Mouse (Mus musculus) MEL (cell line): ENCODE measurements around the gene Cenpl. TPM values are rescaled to one million over a fixed set of nuclear protein-coding genes. Genes with fewer than 3 reads are reported as not detected.
"Not testable (repeated sequence)": the region's sequence is repeated elsewhere in the genome, so short reads cannot be mapped to it uniquely, and the experiment has no call there.

Experiments used
- DNase-seq: peaks from one replicate; pipeline ENCODE4 v3.0.0; 2011; ENCODE audit warnings: low read depth, low spot score
- H3K27ac ChIP-seq: 2 replicates; pipeline ENCODE4 v1.5.1; 2012; ENCODE audit warnings: low read depth, mild to moderate bottlenecking, control low read depth, low read length, moderate library complexity; ENCODE audit not compliant: control insufficient read depth
- H3K27me3 ChIP-seq, 2 experiments: fragments of 150-350 bp in 1 of 2; sonication (generic) in 1 of 2; 2 replicates each; pipeline ENCODE4 v1.6.1; 2012; ENCODE audit warnings: low read length in 2 of 2, mild to moderate bottlenecking in 2 of 2, improper control_type of control experiment in 1 of 2, moderate library complexity in 1 of 2; ENCODE audit not compliant: insufficient read depth in 2 of 2, control insufficient read depth in 1 of 2
- H3K36me3 ChIP-seq, 2 experiments: 2 replicates each; pipeline ENCODE4 v1.6.1; 2012 to 2014; ENCODE audit warnings: low read length in 2 of 2, improper control_type of control experiment in 1 of 2, inconsistent platforms in 1 of 2, mild to moderate bottlenecking in 1 of 2; ENCODE audit not compliant: insufficient read depth in 2 of 2, control insufficient read depth in 1 of 2
- H3K4me1 ChIP-seq, 2 experiments: fragments of 150-350 bp in 1 of 2; sonication (generic) in 1 of 2; 2 replicates each; pipeline ENCODE4 v1.6.1; 2012; ENCODE audit warnings: low read length in 2 of 2, improper control_type of control experiment in 1 of 2, mild to moderate bottlenecking in 1 of 2; ENCODE audit not compliant: insufficient read depth in 2 of 2, control insufficient read depth in 1 of 2
- H3K4me3 ChIP-seq, 2 experiments: fragments of 150-350 bp in 1 of 2; sonication (generic) in 1 of 2; 2 replicates each; pipeline ENCODE4 v1.5.1; 2012; ENCODE audit warnings: low read depth in 2 of 2, low read length in 2 of 2, mild to moderate bottlenecking in 2 of 2, moderate library complexity in 2 of 2, control low read depth in 1 of 2, improper control_type of control experiment in 1 of 2; ENCODE audit not compliant: control insufficient read depth in 1 of 2, insufficient read depth in 1 of 2
- H3K79me2 ChIP-seq: 2 replicates; pipeline ENCODE4 v1.6.1; 2012; ENCODE audit warnings: mild to moderate bottlenecking, low read length, moderate library complexity; ENCODE audit not compliant: control insufficient read depth, poor library complexity, insufficient read depth
- H3K9ac ChIP-seq: 2 replicates; pipeline ENCODE4 v1.6.1; 2012; ENCODE audit warnings: low read depth, mild to moderate bottlenecking, control low read depth, low read length, moderate library complexity; ENCODE audit not compliant: control insufficient read depth, poor library complexity, severe bottlenecking
- H3K9me3 ChIP-seq: fragments of 150-350 bp; sonication (generic); replicated peaks from 2 replicates; pipeline ENCODE4 v1.6.1; 2012; ENCODE audit warnings: mild to moderate bottlenecking, low read length, improper control_type of control experiment, moderate library complexity; ENCODE audit not compliant: insufficient read depth
- CTCF ChIP-seq, 3 experiments: IDR thresholded peaks in 2 of 3; conservative IDR thresholded peaks in 1 of 3; 2 replicates each; pipeline ENCODE4 v1.5.1; 2011 to 2012; ENCODE audit warnings: low read length in 3 of 3, low read depth in 2 of 3, mild to moderate bottlenecking in 2 of 3, improper control_type of control experiment in 1 of 3, inconsistent platforms in 1 of 3, mixed read lengths in 1 of 3, moderate library complexity in 1 of 3; ENCODE audit not compliant: control insufficient read depth in 1 of 3, insufficient read depth in 1 of 3, poor library complexity in 1 of 3, severe bottlenecking in 1 of 3
- EP300 ChIP-seq, 2 experiments: IDR thresholded peaks; 2 replicates each; pipeline ENCODE4 v1.6.1; 2011; ENCODE audit warnings: improper control_type of control experiment in 2 of 2, low read length in 2 of 2, low read depth in 1 of 2, mild to moderate bottlenecking in 1 of 2
- ETS1 ChIP-seq: IDR thresholded peaks from 2 replicates; pipeline ENCODE4 v1.6.1; 2012; ENCODE audit warnings: low read depth, mild to moderate bottlenecking, inconsistent platforms, low read length, improper control_type of control experiment, moderate library complexity
- GATA1 ChIP-seq: IDR thresholded peaks from 2 replicates; pipeline ENCODE4 v1.6.1; 2011; ENCODE audit warnings: low read depth, low read length, improper control_type of control experiment
- HCFC1 ChIP-seq: IDR thresholded peaks from 2 replicates; pipeline ENCODE4 v1.6.1; 2012; ENCODE audit warnings: low read depth, mild to moderate bottlenecking, inconsistent platforms, low read length, improper control_type of control experiment, moderate library complexity
- JUND ChIP-seq: IDR thresholded peaks from 2 replicates; pipeline ENCODE4 v1.6.1; 2011; ENCODE audit warnings: low read depth, mild to moderate bottlenecking, improper control_type of control experiment, low read length
- KAT2A ChIP-seq: conservative IDR thresholded peaks from 2 replicates; pipeline ENCODE4 v1.6.1; 2012; ENCODE audit warnings: low read depth, low read length, improper control_type of control experiment, inconsistent platforms
- MAX ChIP-seq: IDR thresholded peaks from 2 replicates; pipeline ENCODE4 v1.6.1; 2011; ENCODE audit warnings: low read length, improper control_type of control experiment
- MEF2A ChIP-seq: IDR thresholded peaks from 2 replicates; pipeline ENCODE4 v1.6.1; 2014; ENCODE audit warnings: low read depth, mild to moderate bottlenecking, inconsistent platforms, low read length, improper control_type of control experiment; ENCODE audit not compliant: poor library complexity, insufficient replicate concordance, severe bottlenecking; ENCODE audit errors: extremely low read depth
- MYB ChIP-seq: IDR thresholded peaks from 2 replicates; pipeline ENCODE4 v1.6.1; 2011; ENCODE audit warnings: mild to moderate bottlenecking, low read depth, low read length, improper control_type of control experiment
- MYC ChIP-seq: IDR thresholded peaks from 2 replicates; pipeline ENCODE4 v1.6.1; 2011; ENCODE audit warnings: low read depth, mild to moderate bottlenecking, low read length, improper control_type of control experiment, moderate library complexity
- NELFE ChIP-seq: IDR thresholded peaks from 2 replicates; pipeline ENCODE4 v1.6.1; 2011; ENCODE audit warnings: low read depth, low read length, improper control_type of control experiment
- POLR2A ChIP-seq, 2 experiments: IDR thresholded peaks; 2 replicates each; pipeline ENCODE4 v1.6.1; 2011 to 2012; ENCODE audit warnings: low read length in 2 of 2, mild to moderate bottlenecking in 2 of 2, control low read depth in 1 of 2, improper control_type of control experiment in 1 of 2, low read depth in 1 of 2, moderate library complexity in 1 of 2; ENCODE audit not compliant: control insufficient read depth in 1 of 2, insufficient read depth in 1 of 2, poor library complexity in 1 of 2
- SIN3A ChIP-seq: IDR thresholded peaks from 2 replicates; pipeline ENCODE4 v1.6.1; 2012; ENCODE audit warnings: low read length, improper control_type of control experiment, inconsistent platforms
- TAL1 ChIP-seq: IDR thresholded peaks from 2 replicates; pipeline ENCODE4 v1.6.1; 2012; ENCODE audit warnings: mild to moderate bottlenecking, inconsistent platforms, low read length, moderate library complexity, mixed read lengths
- TCF12 ChIP-seq: IDR thresholded peaks from 2 replicates; pipeline ENCODE4 v1.6.1; 2014; ENCODE audit warnings: low read depth, mild to moderate bottlenecking, inconsistent platforms, low read length, improper control_type of control experiment, moderate library complexity
- USF1 ChIP-seq: IDR thresholded peaks from 2 replicates; pipeline ENCODE4 v1.6.1; 2014; ENCODE audit warnings: low read depth, mild to moderate bottlenecking, inconsistent platforms, low read length, improper control_type of control experiment, moderate library complexity
- ZC3H11A ChIP-seq: IDR thresholded peaks from 2 replicates; pipeline ENCODE4 v1.6.1; 2012; ENCODE audit warnings: low read depth, mild to moderate bottlenecking, inconsistent platforms, low read length, improper control_type of control experiment
- ZNF384 ChIP-seq: IDR thresholded peaks from 2 replicates; pipeline ENCODE4 v1.6.1; 2012; ENCODE audit warnings: low read depth, mild to moderate bottlenecking, inconsistent platforms, low read length, improper control_type of control experiment
- polyA plus RNA-seq, 2 experiments: library from polyadenylated mRNA; stranded (reverse) in 1 of 2; unstranded in 1 of 2; fragments of >175 nt in 1 of 2; fragments of >200 nt in 1 of 2; gene quantifications; 2 replicates each; pipeline versions ENCODE4 v1.2.1 to v1.2.4; 2012; ENCODE audit warnings: low replicate concordance in 2 of 2, low read depth in 1 of 2; ENCODE audit not compliant: insufficient read length in 2 of 2, insufficient read depth in 1 of 2, missing spikeins in 1 of 2
- total RNA-seq: library from RNA; depleted of rRNA; stranded (reverse); fragments of 300-350 nt; gene quantifications from 2 replicates; pipeline ENCODE4 v1.2.3, GENCODE M21; 2012

Cenpl gene
- total and polyA plus RNA-seq, 3 experiments = 6.2 to 16.9 TPM; not detected in 1

DNA sequence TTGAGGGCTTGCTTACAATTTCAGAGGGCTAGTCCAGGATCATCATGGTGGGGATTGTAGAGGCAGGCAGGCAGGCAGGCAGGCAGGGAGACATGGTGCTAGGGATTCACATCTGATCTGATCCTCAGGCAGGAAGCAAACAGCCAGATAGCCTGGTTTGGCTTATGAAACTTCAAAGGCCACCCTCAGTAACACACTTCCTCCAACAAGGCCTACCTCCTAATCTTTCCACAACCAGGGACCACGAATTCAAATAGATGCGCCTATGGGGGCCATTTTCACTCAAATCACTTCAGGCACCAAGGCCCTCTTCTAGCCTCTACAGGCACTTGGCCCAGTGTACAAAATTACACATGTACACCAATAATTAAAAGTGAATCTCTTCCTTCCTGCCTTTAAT, 43.3 kb upstream of the Cenpl start:
- peaks cover 2 to 6% of the 10 kb centered on the region in 2 experiments for H3K4me1 ChIP-seq
- no peaks in the 10 kb centered on the region for H3K9me3 ChIP-seq
- H3K27me3 ChIP-seq = no peaks in the 10 kb centered on the region
- DNase-seq = peak; percentile 68
- H3K4me3 ChIP-seq = no peak overlapping the region
- peak; percentile 45; the same call in 1 of the 2 replicates for TF ChIP-seq GATA1
- TF ChIP-seq TAL1 = peak; percentile 19; the same call in 1 of the 2 replicates
- peak; percentile 30; the same call in 1 of the 2 replicates for TF ChIP-seq TCF12
- TF ChIP-seq EP300 (IDR thresholded peaks at IDR 0.05; ENCODE audit: low read depth in 1 of 2, low read length in 2 of 2) = 0 out of 4 replicates have a peak, but pooled peaks of 1 of the 2 experiments have one; percentile 32
- TF ChIP-seq MEF2A = no peak
- TF ChIP-seq, all 39 proteins: peak for 4
- H3K27ac ChIP-seq = no peak overlapping the region
- H3K9ac ChIP-seq = no peak overlapping the region
- H3K36me3 ChIP-seq = peaks cover 0 to 33% of the 10 kb centered on the region in 2 experiments; a peak in 3 of 4 replicates
- peaks cover 3% of the 10 kb centered on the region; the same call in 1 of the 2 replicates for H3K79me2 ChIP-seq

DNA sequence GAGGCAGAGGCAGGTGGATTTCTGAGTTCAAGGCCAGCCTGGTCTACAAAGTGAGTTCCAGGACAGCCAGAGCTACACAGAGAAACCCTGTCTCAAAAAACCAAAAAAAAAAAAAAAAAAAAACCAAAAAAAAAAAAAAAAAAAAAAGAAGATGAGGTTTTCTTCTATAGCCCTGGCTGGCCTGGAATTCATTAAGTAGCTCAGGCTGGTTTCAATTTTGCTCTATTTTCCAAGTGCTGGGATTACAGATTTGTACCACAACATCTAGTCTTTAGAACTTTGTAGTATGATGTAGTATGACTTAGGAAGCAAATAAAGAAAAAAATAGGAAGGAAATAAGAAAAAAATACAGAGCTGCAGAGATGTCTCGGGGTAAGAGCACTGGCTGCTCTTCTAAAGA, 42.1 kb upstream of the Cenpl start:
- not testable (repeated sequence) for H3K27ac ChIP-seq, H3K79me2 ChIP-seq, H3K4me1 ChIP-seq, H3K27me3 ChIP-seq, H3K9ac ChIP-seq
- H3K36me3 ChIP-seq = peaks cover 0 to 35% of the 10 kb centered on the region in 2 experiments; a peak in 3 of 4 replicates
- TF ChIP-seq ZNF384 = peak; percentile 48; the same call in 1 of the 2 replicates
- TF ChIP-seq, all 39 proteins: peak for 1; not testable (repeated sequence) for 38
- not testable (repeated sequence) for DNase-seq, H3K4me3 ChIP-seq, H3K9me3 ChIP-seq

GRCm38 (mm10) chr1:161030058-161030457, 40.5 kb upstream of the Cenpl start:
- Histone ChIP-seq H3K9ac (no peak overlapping the region), H3K36me3 (peaks cover 0 to 35% of the 10 kb centered on the region in 2 experiments; a peak in 3 of 4 replicates), H3K4me1 (peaks cover 2 to 9% of the 10 kb centered on the region in 2 experiments), H3K79me2 (peaks cover 17% of the 10 kb centered on the region), H3K27me3 (no peaks in the 10 kb centered on the region), H3K4me3 (no peak overlapping the region), H3K27ac (no peak overlapping the region), H3K9me3 (no peaks in the 10 kb centered on the region)
- DNase-seq = no peak
- TF ChIP-seq NELFE (no peak), KAT2A (no peak), SIN3A (no peak), MYC (no peak), POLR2A (IDR thresholded peaks at IDR 0.05; ENCODE audit: control insufficient read depth in 1 of 2, insufficient read depth in 1 of 2, low read depth in 1 of 2, low read length in 2 of 2, poor library complexity in 1 of 2) (no peak), CTCF (IDR thresholded peaks at IDR 0.05 in 2 of 3, conservative IDR thresholded peaks at IDR 0.05 in 1 of 3; ENCODE audit: control insufficient read depth in 1 of 3, insufficient read depth in 1 of 3, low read depth in 2 of 3, low read length in 3 of 3, poor library complexity in 1 of 3, severe bottlenecking in 1 of 3) (no peak), HCFC1 (no peak), USF1 (no peak), JUND (no peak), MYB (no peak), ETS1 (no peak), MAX (no peak), ZC3H11A (no peak)
